Mouse (Mus musculus): ENCODE results near the gene Ddx5.
"Not testable (repeated sequence)": the region's sequence is repeated elsewhere in the genome, so short reads cannot be mapped to it uniquely, and the experiment has no call there.

Ddx5 gene
- long read RNA-seq, experiment 1, transcript Ddx5-201 (13 exons, 3,559 nt), result major isoform, 136 of 267 reads
- long read RNA-seq, experiment 1, transcript Ddx5-208 (12 exons, 3,593 nt), result minor isoform, 37 of 267 reads
- long read RNA-seq, experiment 1, partial matches to known transcripts, result 52 of 267 reads
- long read RNA-seq, experiment 1, other reads (novel, unspliced or antisense), result 42 of 267 reads
- long read RNA-seq, experiment 2, transcript Ddx5-201 (13 exons, 3,559 nt), result major isoform, 125 of 276 reads
- long read RNA-seq, experiment 2, transcript Ddx5-208 (12 exons, 3,593 nt), result minor isoform, 28 of 276 reads
- long read RNA-seq, experiment 2, partial matches to known transcripts, result 72 of 276 reads
- long read RNA-seq, experiment 2, other reads (novel, unspliced or antisense), result 51 of 276 reads

GRCm38 (mm10) chr11:106788775-106789459, at the start of gene Ddx5, which contains the start of gene Cep95:
Gene Ddx5 (minus strand): TSS chr11:106789185.
Gene Cep95 (plus strand): TSS chr11:106789252.
- intact Hi-C loops (cut with DNase I), result no loop called here

- intact Hi-C loops (cut with DNase I), result no loop called here
Observed at GRCm38 (mm10) chr11:106828079-106828478, 39.1 kb upstream of the Ddx5 start.

- intact Hi-C loops (cut with DNase I), result no loop called here
Observed at GRCm38 (mm10) chr11:106824403-106824802, 35.4 kb upstream of the Ddx5 start.

- intact Hi-C loops (cut with DNase I), result no loop called here
Observed at GRCm38 (mm10) chr11:106823741-106824140, 34.8 kb upstream of the Ddx5 start.

- intact Hi-C loops (cut with DNase I), result no loop called here
Observed at GRCm38 (mm10) chr11:106822911-106823310, 33.9 kb upstream of the Ddx5 start.

- intact Hi-C loops (cut with DNase I), result no loop called here
Observed at GRCm38 (mm10) chr11:106822491-106822890, 33.5 kb upstream of the Ddx5 start.

- intact Hi-C loops (cut with DNase I), result no loop called here
Observed at GRCm38 (mm10) chr11:106821397-106821796, 32.4 kb upstream of the Ddx5 start.

- intact Hi-C loops (cut with DNase I), result no loop called here
Observed at GRCm38 (mm10) chr11:106820972-106821371, 32.0 kb upstream of the Ddx5 start.

GRCm38 (mm10) chr11:106820252-106820651, 31.3 kb upstream of the Ddx5 start:
- intact Hi-C loops (cut with DNase I), result no loop called here

GRCm38 (mm10) chr11:106819595-106819994, 30.6 kb upstream of the Ddx5 start:
- intact Hi-C loops (cut with DNase I), result no loop called here

- intact Hi-C loops (cut with DNase I), result no loop called here
Observed at GRCm38 (mm10) chr11:106818341-106818740, 29.4 kb upstream of the Ddx5 start.

GRCm38 (mm10) chr11:106817808-106818207, 28.8 kb upstream of the Ddx5 start:
- intact Hi-C loops (cut with DNase I), result no loop called here

- intact Hi-C loops (cut with DNase I), result no loop called here
Observed at GRCm38 (mm10) chr11:106817156-106817555, 28.2 kb upstream of the Ddx5 start.

GRCm38 (mm10) chr11:106816316-106816715, 27.3 kb upstream of the Ddx5 start:
- intact Hi-C loops (cut with DNase I), result no loop called here

- intact Hi-C loops (cut with DNase I), result no loop called here
Observed at GRCm38 (mm10) chr11:106815761-106816160, 26.8 kb upstream of the Ddx5 start.

- intact Hi-C loops (cut with DNase I), result no loop called here
Observed at GRCm38 (mm10) chr11:106815331-106815730, 26.3 kb upstream of the Ddx5 start.

- intact Hi-C loops (cut with DNase I), result no loop called here
Observed at GRCm38 (mm10) chr11:106814601-106815320, 25.8 kb upstream of the Ddx5 start.

GRCm38 (mm10) chr11:106812410-106813136, 23.6 kb upstream of the Ddx5 start:
- intact Hi-C loops (cut with DNase I), result no loop called here

GRCm38 (mm10) chr11:106807442-106807841, 18.5 kb upstream of the Ddx5 start:
- intact Hi-C loops (cut with DNase I), result not testable (repeated sequence)

GRCm38 (mm10) chr11:106802069-106802627, 13.2 kb upstream of the Ddx5 start:
- intact Hi-C loops (cut with DNase I), result no loop called here

GRCm38 (mm10) chr11:106795679-106796078, 6.7 kb upstream of the Ddx5 start:
- intact Hi-C loops (cut with DNase I), result no loop called here
